Mouse (Mus musculus) embryonic facial prominence, embryonic 12.5 days (tissue): ENCODE results near the gene Prss36. TPM values are rescaled to one million over a fixed set of nuclear protein-coding genes. Genes with fewer than 3 reads are reported as not detected.
A peak's percentile ranks its signal among the peaks of the same experiment; 100 is the strongest.
"Not testable (repeated sequence)": the region's sequence is repeated elsewhere in the genome, so short reads cannot be mapped to it uniquely, and the experiment has no call there.

ENCODE experiments used
- ATAC-seq: fragments of 200-750 bp; cut with Nextera tagmentation; 2 replicates; pipeline ENCODE4 v1.8.0; 2017; ENCODE audit not compliant: insufficient number of reproducible peaks, insufficient read depth, low FRiP score, low TSS enrichment
- H3K27ac ChIP-seq: fragments of 300-500 bp; sonication (generic); 2 replicates; pipeline ENCODE4 v1.5.1; 2016; ENCODE audit warnings: mild to moderate bottlenecking
- H3K27me3 ChIP-seq: fragments of 300-500 bp; sonication (generic); 2 replicates; pipeline ENCODE4 v1.6.1; 2016; ENCODE audit warnings: mild to moderate bottlenecking, moderate library complexity
- H3K36me3 ChIP-seq: fragments of 300-500 bp; sonication (generic); 2 replicates; pipeline ENCODE4 v1.6.1; 2016; ENCODE audit warnings: mild to moderate bottlenecking
- H3K4me1 ChIP-seq: fragments of 300-500 bp; sonication (generic); 2 replicates; pipeline ENCODE4 v1.6.1; 2016
- H3K4me2 ChIP-seq: fragments of 300-500 bp; sonication (generic); replicated peaks from 2 replicates; pipeline ENCODE4 v1.6.1; 2016; ENCODE audit warnings: mild to moderate bottlenecking, moderate library complexity
- H3K4me3 ChIP-seq: fragments of 300-500 bp; sonication (generic); 2 replicates; pipeline ENCODE4 v1.5.1; 2016; ENCODE audit warnings: mild to moderate bottlenecking
- H3K9ac ChIP-seq: fragments of 300-500 bp; sonication (generic); 2 replicates; pipeline ENCODE4 v1.6.1; 2016; ENCODE audit warnings: mild to moderate bottlenecking, moderate library complexity
- H3K9me3 ChIP-seq: fragments of 300-500 bp; sonication (generic); 2 replicates; pipeline ENCODE4 v1.6.1; 2016; ENCODE audit warnings: mild to moderate bottlenecking, moderate library complexity
- WGBS: fragments of 180-500 bp; shearing (Covaris S2); methylation state at CpG from one replicate; pipeline ENCODE4 v1.1.7; 2016; 5-methylcytosine and 5-hydroxymethylcytosine counted together
- polyA plus RNA-seq: library from polyadenylated mRNA; unstranded; fragments of >200 nt; fragmentation: Nextera tagmentation; extraction: Ambion mirVana; gene quantifications from 2 replicates; pipeline ENCODE4 v1.2.1, GENCODE M21; 2016

The Prss36 gene
- polyA plus RNA-seq, 1 experiment from 2014 or later = 10.5 TPM

DNA sequence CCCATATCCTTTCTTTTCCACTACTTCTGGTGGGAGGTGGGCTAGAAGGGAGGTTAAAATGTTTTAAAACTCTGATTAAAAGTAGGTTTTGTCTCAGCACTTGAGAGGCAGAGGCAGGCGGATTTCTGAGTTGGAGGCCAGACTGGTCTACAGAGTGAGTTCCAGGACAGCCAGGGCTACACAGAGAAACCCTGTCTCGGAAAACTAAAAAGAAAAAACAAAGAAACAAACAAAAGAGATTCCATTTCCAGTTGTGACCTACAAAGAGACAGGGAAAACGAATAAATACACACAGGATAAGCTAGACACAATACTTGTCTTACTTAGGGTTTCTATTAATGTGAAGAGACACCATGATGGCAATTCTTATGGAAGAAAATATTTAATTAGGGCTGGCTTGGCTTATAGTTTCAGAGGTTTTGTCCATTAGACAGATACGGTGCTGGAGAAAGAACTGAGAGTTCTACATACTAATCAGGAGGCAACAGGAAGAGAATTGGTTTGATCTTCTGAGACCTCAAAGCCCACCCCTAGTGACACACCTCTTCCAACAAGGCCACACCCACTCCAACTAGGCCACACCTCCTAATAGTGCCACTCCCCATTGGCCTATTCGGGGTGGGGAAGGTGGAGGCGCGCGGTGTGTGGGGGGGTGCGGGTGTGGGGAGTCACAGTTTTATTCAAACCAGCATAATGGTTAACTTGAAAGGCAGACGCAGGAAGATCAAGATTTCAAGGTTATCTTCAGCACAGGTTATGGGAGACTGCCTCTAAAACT is 48.2 kb downstream of the Prss36 start:
- Histone ChIP-seq H3K4me2 (no peak overlapping the region), H3K27ac (no peak overlapping the region), H3K27me3 (no peaks in the 10 kb centered on the region), H3K36me3 (0 out of 2 replicates have a peak, but pooled peaks cover 1% of the 10 kb centered on the region), H3K4me1 (peaks cover 10% of the 10 kb centered on the region; the same call in 1 of the 2 replicates), H3K4me3 (no peak overlapping the region), H3K9me3 (no peaks in the 10 kb centered on the region), H3K9ac (no peak overlapping the region)
- no peak for ATAC-seq
- 35% methylated on average over 10 of the region's 10 CpGs for WGBS

DNA sequence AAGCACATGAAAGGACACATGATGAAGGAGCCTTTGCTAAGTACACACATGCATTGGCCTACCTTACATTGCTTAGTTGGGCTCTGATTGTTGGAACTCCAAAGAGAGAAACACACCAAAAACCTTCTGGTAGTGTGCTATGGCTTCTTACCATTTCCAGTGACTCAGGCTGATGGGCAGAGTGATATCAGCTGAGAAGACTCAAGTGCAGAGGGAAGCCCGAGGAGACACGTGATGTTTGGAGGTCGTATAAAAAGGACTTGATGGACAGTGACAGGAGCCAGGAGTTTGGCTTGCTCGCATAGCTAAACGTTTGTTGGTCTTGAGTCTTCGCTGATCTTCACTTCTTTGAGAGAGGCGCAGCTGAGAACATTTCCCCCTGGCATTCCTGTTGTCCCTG is 49.0 kb downstream of the Prss36 start:
- 89% methylated on average over 7 of the region's 7 CpGs for WGBS
- ATAC-seq = no peak

DNA sequence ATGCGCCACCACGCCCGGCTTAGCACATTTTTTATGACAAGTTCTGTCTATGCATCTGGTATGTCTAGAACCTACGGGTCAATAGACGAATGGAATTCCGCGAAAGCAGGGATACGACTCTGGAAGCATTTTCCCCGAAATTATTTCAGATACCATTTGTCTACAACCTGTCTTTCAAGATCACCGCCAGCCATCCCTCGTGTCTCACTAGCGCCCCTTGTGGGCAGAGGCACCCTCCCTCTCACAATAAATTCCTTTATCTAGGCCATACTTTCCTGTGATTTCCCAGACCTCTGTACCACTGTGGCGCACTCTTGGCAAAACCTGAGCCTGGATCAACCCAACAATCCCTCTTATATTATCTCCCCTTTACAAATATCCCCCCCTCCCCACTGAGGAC is 50.1 kb downstream of the Prss36 start:
- no peak overlapping the region for H3K4me3 ChIP-seq
- no peak overlapping the region for H3K9ac ChIP-seq
- no peak overlapping the region for H3K27ac ChIP-seq
- 57% methylated on average over 13 of the region's 13 CpGs for WGBS
- H3K4me1 ChIP-seq = peaks cover 10% of the 10 kb centered on the region; the same call in 1 of the 2 replicates
- ATAC-seq = no peak
- peaks cover 13% of the 10 kb centered on the region for H3K36me3 ChIP-seq
- H3K27me3 ChIP-seq = no peaks in the 10 kb centered on the region
- H3K9me3 ChIP-seq = no peaks in the 10 kb centered on the region
- no peak overlapping the region for H3K4me2 ChIP-seq

More for the DNA sequence above, 49.0 kb downstream of the Prss36 start:
- no peaks in the 10 kb centered on the region for H3K9me3 ChIP-seq
- no peak overlapping the region for H3K9ac ChIP-seq
- H3K27ac ChIP-seq = no peak overlapping the region
- no peak overlapping the region for H3K4me2 ChIP-seq
- H3K27me3 ChIP-seq = no peaks in the 10 kb centered on the region
- H3K36me3 ChIP-seq = peaks cover 10% of the 10 kb centered on the region
- H3K4me1 ChIP-seq = peaks cover 10% of the 10 kb centered on the region; the same call in 1 of the 2 replicates
- no peak overlapping the region for H3K4me3 ChIP-seq

- WGBS = 72% methylated on average over 7 of the region's 7 CpGs
- H3K27me3 ChIP-seq, H3K9ac ChIP-seq, H3K9me3 ChIP-seq, ATAC-seq: not testable (repeated sequence)
- Histone ChIP-seq H3K36me3 (peaks cover 13% of the 10 kb centered on the region), H3K4me2 (peak overlapping the region; percentile 74), H3K4me3 (peak overlapping the region; percentile 59; the same call in 1 of the 2 replicates), H3K4me1 (peaks cover 10% of the 10 kb centered on the region; the same call in 1 of the 2 replicates), H3K27ac (peak overlapping the region; percentile 32; the same call in 1 of the 2 replicates)
Observed at GRCm38 (mm10) chr7:127895891-127896290, 50.6 kb downstream of the Prss36 start.

DNA sequence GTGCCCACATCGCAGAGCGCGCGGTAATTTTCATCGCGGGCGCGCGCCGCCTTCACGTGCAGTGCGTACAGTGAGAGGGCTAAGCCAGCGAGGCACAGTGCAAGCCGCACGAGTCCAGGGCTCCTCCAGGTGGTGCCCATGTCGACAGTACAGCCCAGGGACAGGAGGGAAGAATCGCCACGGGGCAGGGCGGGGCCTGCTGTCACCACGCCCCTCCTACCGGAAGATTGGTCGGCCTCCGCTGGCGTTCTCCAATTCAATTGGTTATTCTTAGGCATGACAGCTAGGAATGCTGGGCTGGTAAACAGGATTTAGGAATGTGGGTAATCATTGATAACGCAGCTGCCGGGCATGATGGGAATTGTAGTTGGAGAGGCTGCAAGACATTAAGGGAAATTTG is 51.1 kb downstream of the Prss36 start, which contains the start of the genes Gm21974 and Vkorc1:
Gene Gm21974, minus strand, starts transcription at position 13 of the 400 bp plus-strand sequence.
Gene Vkorc1, minus strand, starts transcription at position 176 of the 400 bp plus-strand sequence.
- Histone ChIP-seq H3K9me3 (no peaks in the 10 kb centered on the region), H3K27ac (peak within 1 kb of the TSS; percentile 67), H3K4me3 (peak within 1 kb of the TSS; percentile 59), H3K9ac (peak within 1 kb of the TSS; percentile 63), H3K27me3 (no peaks in the 10 kb centered on the region), H3K36me3 (peaks cover 13% of the 10 kb centered on the region), H3K4me1 (peaks cover 10% of the 10 kb centered on the region; the same call in 1 of the 2 replicates), H3K4me2 (peak within 1 kb of the TSS; percentile 74)
- ATAC-seq = peak; percentile 98
- under 1% methylated on average over 26 of the region's 26 CpGs for WGBS

DNA sequence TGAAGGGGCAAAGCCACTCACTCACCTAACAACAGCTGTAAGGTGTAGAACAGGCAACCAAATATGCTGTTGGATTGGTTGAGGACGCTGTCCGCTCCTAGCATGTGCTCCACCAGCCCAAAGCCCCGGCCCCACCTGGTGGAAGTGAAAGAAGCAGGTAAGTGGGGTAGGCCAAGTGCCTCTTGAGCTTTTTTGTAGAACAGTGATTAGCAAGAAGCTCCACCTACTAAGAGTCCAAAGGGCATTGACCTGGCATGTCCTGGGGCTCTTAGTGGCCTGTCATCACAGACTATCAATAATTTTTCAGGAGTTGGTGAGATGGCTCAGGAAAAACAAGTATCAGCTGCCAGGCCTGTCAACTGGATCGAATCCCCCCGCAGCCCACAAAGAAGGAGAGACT is 52.0 kb downstream of the Prss36 start:
- no peaks in the 10 kb centered on the region for H3K27me3 ChIP-seq
- no peak overlapping the region for H3K9ac ChIP-seq
- H3K9me3 ChIP-seq = no peaks in the 10 kb centered on the region
- peaks cover 13% of the 10 kb centered on the region for H3K36me3 ChIP-seq
- H3K4me2 ChIP-seq = peak overlapping the region; percentile 74
- H3K27ac ChIP-seq = no peak overlapping the region
- peaks cover 10% of the 10 kb centered on the region; the same call in 1 of the 2 replicates for H3K4me1 ChIP-seq
- WGBS = 82% methylated on average over 5 of the region's 5 CpGs
- ATAC-seq = no peak
- peak overlapping the region; percentile 59 for H3K4me3 ChIP-seq

DNA sequence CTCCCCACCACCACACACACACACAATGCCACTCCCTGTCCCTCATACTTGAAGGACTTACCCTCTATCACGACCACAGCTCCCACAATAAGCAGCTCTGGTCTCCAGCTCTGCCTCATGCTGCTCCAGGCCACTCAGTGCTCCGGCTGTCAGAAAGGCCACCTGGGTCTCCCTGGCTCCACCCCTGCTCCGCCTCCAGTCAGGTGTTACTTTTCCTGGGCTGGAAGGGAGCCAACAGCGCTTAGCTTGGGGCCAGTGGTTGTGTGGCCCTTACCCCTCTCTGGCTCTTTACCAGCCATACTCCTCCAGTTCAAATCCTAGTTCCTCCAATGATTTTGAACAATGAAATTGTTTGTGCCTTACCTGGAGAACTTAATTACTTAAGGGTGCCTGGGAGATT is 55.7 kb downstream of the Prss36 start, which contains the start of gene Prss53:
Gene Prss53, minus strand, starts transcription at position 173 of the 400 bp plus-strand sequence.
- no peak within 1 kb of the TSS for H3K27ac ChIP-seq
- H3K27me3 ChIP-seq = no peaks in the 10 kb centered on the region
- H3K9ac ChIP-seq = no peak within 1 kb of the TSS
- H3K4me1 ChIP-seq = peaks cover 13% of the 10 kb centered on the region; the same call in 1 of the 2 replicates
- peaks cover 49% of the 10 kb centered on the region for H3K36me3 ChIP-seq
- no peaks in the 10 kb centered on the region for H3K9me3 ChIP-seq
- ATAC-seq = no peak
- no peak within 1 kb of the TSS for H3K4me3 ChIP-seq
- no peak within 1 kb of the TSS for H3K4me2 ChIP-seq
- 33% methylated on average over 4 of the region's 4 CpGs for WGBS

- ATAC-seq = no peak
- H3K4me2 ChIP-seq = no peak overlapping the region
- WGBS = 77% methylated on average over 3 of the region's 3 CpGs
- no peak overlapping the region for H3K9ac ChIP-seq
- H3K4me1 ChIP-seq = peaks cover 8% of the 10 kb centered on the region
- no peak overlapping the region for H3K27ac ChIP-seq
- no peak overlapping the region for H3K4me3 ChIP-seq
- no peaks in the 10 kb centered on the region for H3K27me3 ChIP-seq
- peaks cover 66% of the 10 kb centered on the region for H3K36me3 ChIP-seq
- no peaks in the 10 kb centered on the region for H3K9me3 ChIP-seq
Observed at GRCm38 (mm10) chr7:127888821-127889220, 57.7 kb downstream of the Prss36 start.

- Histone ChIP-seq H3K36me3 (peaks cover 69% of the 10 kb centered on the region), H3K4me1 (peaks cover 16% of the 10 kb centered on the region), H3K9ac (no peak overlapping the region), H3K4me3 (no peak overlapping the region), H3K4me2 (no peak overlapping the region), H3K27ac (no peak overlapping the region), H3K27me3 (no peaks in the 10 kb centered on the region), H3K9me3 (no peaks in the 10 kb centered on the region)
- ATAC-seq = no peak
- WGBS = 80% methylated on average over 3 of the region's 3 CpGs
Observed at GRCm38 (mm10) chr7:127887781-127888180, 58.7 kb downstream of the Prss36 start.

DNA sequence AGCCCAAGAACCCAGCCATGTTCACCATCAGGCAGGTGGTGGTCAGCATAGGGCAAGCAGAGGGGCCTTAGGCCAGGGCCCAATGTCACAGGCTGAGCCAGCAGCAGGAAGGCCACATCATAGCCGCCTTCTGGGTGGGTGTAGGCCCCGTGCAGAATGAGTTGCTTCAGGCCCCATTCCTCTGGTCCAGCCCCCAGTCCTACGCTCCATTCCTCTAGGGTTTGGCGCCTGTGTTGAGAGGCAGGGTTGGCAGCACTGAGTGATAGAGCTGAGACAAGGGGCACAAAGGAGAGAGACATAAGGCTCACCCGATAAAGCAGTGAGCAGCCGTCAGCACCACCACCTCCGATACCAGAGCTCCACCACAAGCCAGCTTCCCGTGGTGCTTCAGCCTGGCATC is 59.3 kb downstream of the Prss36 start:
- H3K9me3 ChIP-seq = no peaks in the 10 kb centered on the region
- no peak overlapping the region for H3K9ac ChIP-seq
- 87% methylated on average over 8 of the region's 8 CpGs for WGBS
- H3K4me2 ChIP-seq = no peak overlapping the region
- no peaks in the 10 kb centered on the region for H3K27me3 ChIP-seq
- no peak overlapping the region for H3K4me3 ChIP-seq
- ATAC-seq = no peak
- peaks cover 16% of the 10 kb centered on the region for H3K4me1 ChIP-seq
- peaks cover 70% of the 10 kb centered on the region for H3K36me3 ChIP-seq
- H3K27ac ChIP-seq = no peak overlapping the region

- peaks cover 16% of the 10 kb centered on the region for H3K4me1 ChIP-seq
- H3K4me2 ChIP-seq = no peak overlapping the region
- H3K27me3 ChIP-seq = no peaks in the 10 kb centered on the region
- 91% methylated on average over 6 of the region's 6 CpGs for WGBS
- H3K9me3 ChIP-seq = no peaks in the 10 kb centered on the region
- no peak overlapping the region for H3K27ac ChIP-seq
- ATAC-seq = no peak
- H3K36me3 ChIP-seq = peaks cover 76% of the 10 kb centered on the region
- H3K4me3 ChIP-seq = no peak overlapping the region
- H3K9ac ChIP-seq = no peak overlapping the region
Observed at GRCm38 (mm10) chr7:127886551-127886950, 60.0 kb downstream of the Prss36 start.

DNA sequence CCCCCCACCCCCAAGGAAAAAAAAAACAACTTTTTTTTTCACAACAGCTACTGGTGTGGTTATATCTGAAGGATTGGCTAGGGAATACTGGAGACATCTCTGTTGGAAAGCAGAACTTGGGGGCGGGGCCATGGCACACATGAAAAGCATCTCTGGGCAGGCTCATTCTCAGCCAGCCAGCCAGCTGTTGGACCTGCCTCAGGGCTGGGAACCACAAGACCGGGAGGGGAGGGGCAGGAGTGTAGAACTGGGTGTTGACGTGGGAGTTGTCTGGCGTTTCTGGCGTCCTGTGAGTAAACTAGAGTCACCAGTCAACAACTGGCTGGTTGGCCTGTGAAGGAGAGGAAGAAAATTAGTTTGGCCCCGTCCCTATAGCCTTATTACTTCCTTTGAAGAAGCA is 60.6 kb downstream of the Prss36 start:
- Histone ChIP-seq H3K4me2 (no peak overlapping the region), H3K27me3 (no peaks in the 10 kb centered on the region), H3K9me3 (no peaks in the 10 kb centered on the region), H3K27ac (no peak overlapping the region), H3K4me1 (peaks cover 16% of the 10 kb centered on the region), H3K9ac (no peak overlapping the region), H3K36me3 (peaks cover 82% of the 10 kb centered on the region), H3K4me3 (no peak overlapping the region)
- WGBS = 66% methylated on average over 6 of the region's 6 CpGs
- ATAC-seq = no peak
